Mouse (Mus musculus): Measurements from ENCODE around the gene Zkscan14. TPM values are rescaled to one million over a fixed set of nuclear protein-coding genes. Genes with fewer than 3 reads are reported as not detected.
A peak's percentile ranks its signal among the peaks of the same experiment; 100 is the strongest.
"Not testable (repeated sequence)": the region's sequence is repeated elsewhere in the genome, so short reads cannot be mapped to it uniquely, and the experiment has no call there.

The Zkscan14 gene
- polyA plus RNA-seq, 1 experiment from 2014 or later, result 7.4 TPM

DNA sequence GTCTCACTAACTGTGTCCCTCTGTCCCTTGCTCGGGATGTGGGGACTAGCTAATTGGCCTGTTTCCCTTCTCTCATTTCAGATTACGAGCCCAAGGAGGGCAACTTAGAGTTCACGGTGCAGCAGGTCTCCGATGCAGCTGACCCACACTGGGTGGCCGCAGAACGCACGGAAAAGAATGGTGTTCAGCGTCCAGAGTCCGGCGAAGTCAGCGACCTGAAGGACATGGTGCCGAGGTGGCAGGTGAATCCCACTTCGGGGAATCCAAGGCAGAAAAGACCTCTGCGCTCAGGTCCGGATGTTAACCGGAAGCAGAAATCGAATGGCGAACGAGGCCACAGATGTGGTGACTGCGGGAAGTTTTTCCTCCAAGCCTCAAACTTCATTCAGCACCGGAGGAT, 16.5 kb upstream of the Zkscan14 start:
- Histone ChIP-seq H3K27me3 (replicated peaks) (no peaks in the 10 kb centered on the region), H3K4me3 (replicated peaks) (no peak overlapping the region), H3K9me3 (no peaks in the 10 kb centered on the region), H3K4me1 (no peaks in the 10 kb centered on the region), H3K4me2 (no peak overlapping the region), H3K36me3 (peaks cover 32% of the 10 kb centered on the region), H3K27ac (no peak overlapping the region), H3K9ac (no peak overlapping the region)
- ATAC-seq (ENCODE audit: insufficient read depth, low FRiP score, low read depth), result no peak
- WGBS, result 95% methylated on average over 21 of the region's 21 CpGs

DNA sequence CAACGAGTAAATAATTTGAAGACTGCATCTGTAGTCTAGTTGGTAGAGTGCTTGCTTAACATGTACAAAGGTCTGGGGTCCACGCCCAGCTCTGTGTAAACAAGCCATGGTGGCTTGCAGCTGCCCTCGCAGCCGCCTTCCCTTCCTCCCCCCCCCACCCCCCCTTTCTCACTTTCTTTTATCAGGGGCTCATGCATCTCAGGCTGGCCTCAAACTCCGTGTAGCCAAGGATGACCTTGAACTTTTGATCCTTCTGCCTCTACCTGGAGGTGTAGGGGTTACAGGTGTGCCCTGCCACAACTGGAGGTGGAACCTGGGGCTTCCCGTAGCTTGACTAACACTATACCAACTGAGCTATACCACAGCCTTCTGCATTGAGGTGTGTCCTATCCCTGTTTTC, 16.1 kb upstream of the Zkscan14 start:
- H3K9ac ChIP-seq, result no peak overlapping the region
- no peaks in the 10 kb centered on the region for H3K27me3 ChIP-seq (replicated peaks)
- H3K4me1 ChIP-seq, result no peaks in the 10 kb centered on the region
- no peak overlapping the region for H3K4me3 ChIP-seq (replicated peaks)
- peaks cover 37% of the 10 kb centered on the region for H3K36me3 ChIP-seq
- no peak overlapping the region for H3K27ac ChIP-seq
- 0 out of 2 replicates have a peak, but pooled peaks have one; percentile 54 for ATAC-seq (ENCODE audit: insufficient read depth, low FRiP score, low read depth)
- WGBS, result 68% methylated on average over 6 of the region's 6 CpGs
- no peak overlapping the region for H3K4me2 ChIP-seq
- no peaks in the 10 kb centered on the region for H3K9me3 ChIP-seq

DNA sequence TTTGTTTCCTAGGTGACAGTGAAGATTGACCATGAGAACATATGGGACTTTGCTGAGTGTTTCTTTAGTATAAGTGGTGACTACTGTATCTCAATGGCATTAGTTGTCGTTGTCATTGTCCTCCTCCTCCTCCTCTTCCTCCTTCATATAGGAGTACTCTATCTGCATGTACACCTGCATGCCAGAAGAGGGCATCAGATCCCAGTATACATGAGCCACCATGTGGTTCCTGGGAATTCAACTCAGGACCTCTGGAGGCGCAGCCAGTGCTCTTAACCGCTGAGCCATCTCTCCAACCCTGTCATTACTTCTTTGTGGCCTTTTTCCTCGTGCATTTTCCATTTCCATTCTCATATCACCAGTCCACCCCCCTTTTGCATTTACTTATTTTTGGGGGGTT, 13.0 kb upstream of the Zkscan14 start:
- Histone ChIP-seq H3K9ac (no peak overlapping the region), H3K4me3 (replicated peaks) (no peak overlapping the region), H3K36me3 (peaks cover 26% of the 10 kb centered on the region), H3K9me3 (no peaks in the 10 kb centered on the region), H3K27me3 (replicated peaks) (no peaks in the 10 kb centered on the region), H3K27ac (no peak overlapping the region), H3K4me1 (no peaks in the 10 kb centered on the region), H3K4me2 (no peak overlapping the region)
- 63% methylated on average over 4 of the region's 4 CpGs for WGBS
- no peak for ATAC-seq (ENCODE audit: insufficient read depth, low FRiP score, low read depth)

DNA sequence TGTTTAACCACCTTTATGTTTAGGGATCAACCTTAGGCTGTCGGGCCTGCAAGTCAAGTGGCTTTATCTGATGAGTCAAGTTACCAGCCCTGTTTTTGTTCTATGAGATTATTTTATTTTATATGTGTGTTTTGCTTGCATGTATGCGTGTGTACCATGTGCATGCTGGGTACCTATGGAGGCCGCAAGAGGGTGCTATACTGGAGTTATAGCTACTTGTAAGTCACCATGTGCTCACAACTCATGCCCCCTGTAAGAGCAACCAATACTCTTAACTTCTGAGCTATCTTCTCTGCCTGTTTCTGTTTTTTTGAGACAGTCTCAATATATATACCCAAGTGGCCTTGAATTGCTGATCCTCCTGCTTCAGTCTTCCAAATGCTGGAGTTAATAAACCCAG, 11.8 kb upstream of the Zkscan14 start:
- no peaks in the 10 kb centered on the region for H3K4me1 ChIP-seq
- no peak for ATAC-seq (ENCODE audit: insufficient read depth, low FRiP score, low read depth)
- no peak overlapping the region for H3K4me2 ChIP-seq
- H3K9me3 ChIP-seq, result no peaks in the 10 kb centered on the region
- no peak overlapping the region for H3K4me3 ChIP-seq (replicated peaks)
- H3K27me3 ChIP-seq (replicated peaks), result no peaks in the 10 kb centered on the region
- 95% methylated on average over 3 of the region's 3 CpGs for WGBS
- no peak overlapping the region for H3K9ac ChIP-seq
- H3K36me3 ChIP-seq, result peaks cover 22% of the 10 kb centered on the region
- H3K27ac ChIP-seq, result no peak overlapping the region

DNA sequence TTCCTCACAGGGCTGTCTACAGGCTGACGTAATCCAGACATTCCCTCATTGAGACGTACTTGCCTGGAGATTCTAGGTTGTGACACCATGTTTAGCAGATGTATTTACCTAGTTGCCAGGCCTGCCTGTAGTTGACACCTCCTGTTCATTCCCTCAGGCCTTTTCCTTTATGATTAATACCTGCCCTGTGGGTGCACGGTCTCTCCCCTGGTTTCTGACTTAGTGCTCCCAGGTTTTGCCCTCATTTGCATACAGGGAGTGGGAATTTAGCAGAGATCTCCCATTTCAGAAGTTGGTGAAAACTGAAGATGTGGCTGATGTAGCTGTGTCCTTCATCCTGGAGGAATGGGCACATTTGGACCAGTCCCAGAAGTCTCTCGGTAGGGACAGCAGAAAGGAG, 10.5 kb upstream of the Zkscan14 start:
- 87% methylated on average over 4 of the region's 4 CpGs for WGBS
- Histone ChIP-seq H3K27me3 (replicated peaks) (no peaks in the 10 kb centered on the region), H3K36me3 (peaks cover 25% of the 10 kb centered on the region; the same call in 1 of the 2 replicates), H3K4me2 (no peak overlapping the region), H3K27ac (no peak overlapping the region), H3K9me3 (no peaks in the 10 kb centered on the region), H3K9ac (no peak overlapping the region), H3K4me1 (no peaks in the 10 kb centered on the region), H3K4me3 (replicated peaks) (no peak overlapping the region)
- no peak for ATAC-seq (ENCODE audit: insufficient read depth, low FRiP score, low read depth)

DNA sequence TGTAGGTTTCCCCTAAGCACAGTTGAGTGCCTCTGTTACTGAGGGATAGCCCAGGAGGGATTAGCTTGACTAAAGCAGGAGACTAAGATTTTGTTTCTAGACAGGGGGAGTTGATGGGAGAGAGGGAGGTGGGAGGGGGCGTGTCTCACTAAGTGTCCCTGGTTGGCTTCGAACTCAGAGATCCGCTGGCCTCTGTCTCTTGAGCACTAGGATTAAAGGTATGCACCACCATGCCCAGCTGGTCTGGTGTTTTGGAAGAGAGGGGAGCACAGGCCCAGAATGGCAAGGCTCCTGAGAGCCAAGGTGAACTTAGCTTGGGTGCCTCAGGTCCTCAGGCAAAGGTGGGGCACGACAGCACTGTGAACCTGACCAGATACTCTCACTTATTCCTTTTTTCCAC, 9.7 kb upstream of the Zkscan14 start:
- no peak overlapping the region for H3K9ac ChIP-seq
- no peak overlapping the region for H3K4me3 ChIP-seq (replicated peaks)
- H3K4me2 ChIP-seq, result no peak overlapping the region
- H3K27ac ChIP-seq, result no peak overlapping the region
- no peaks in the 10 kb centered on the region for H3K4me1 ChIP-seq
- no peaks in the 10 kb centered on the region for H3K27me3 ChIP-seq (replicated peaks)
- ATAC-seq (ENCODE audit: insufficient read depth, low FRiP score, low read depth), result no peak
- WGBS, result 95% methylated on average over 4 of the region's 4 CpGs
- peaks cover 25% of the 10 kb centered on the region; the same call in 1 of the 2 replicates for H3K36me3 ChIP-seq
- no peaks in the 10 kb centered on the region for H3K9me3 ChIP-seq

DNA sequence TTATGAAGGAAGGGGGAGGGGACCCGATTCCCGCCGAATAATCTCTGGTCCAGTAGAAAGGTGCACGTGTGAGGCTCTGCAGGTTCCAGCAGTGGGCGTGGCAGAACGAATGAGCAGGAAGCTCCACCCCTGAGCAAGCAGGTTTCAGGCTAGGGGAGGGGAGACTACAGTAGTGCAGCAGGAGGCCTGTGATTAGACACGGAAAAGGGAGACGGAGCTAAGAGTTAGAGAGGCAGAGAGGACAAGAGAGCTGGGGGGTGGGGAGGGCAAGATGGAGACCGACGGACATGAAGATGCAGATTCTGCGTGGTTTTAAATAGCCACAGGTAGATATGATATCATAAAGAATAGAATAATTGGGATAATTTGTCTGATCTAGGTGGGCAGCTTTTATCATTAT, 6.7 kb upstream of the Zkscan14 start:
- not testable (repeated sequence) for H3K4me2 ChIP-seq; ATAC-seq (ENCODE audit: insufficient read depth, low FRiP score, low read depth); H3K27ac ChIP-seq; H3K27me3 ChIP-seq (replicated peaks); H3K4me1 ChIP-seq; H3K9me3 ChIP-seq; H3K4me3 ChIP-seq (replicated peaks); H3K9ac ChIP-seq
- 0 out of 2 replicates have a peak, but pooled peaks cover 19% of the 10 kb centered on the region for H3K36me3 ChIP-seq
- 45% methylated on average over 11 of the region's 11 CpGs for WGBS

DNA sequence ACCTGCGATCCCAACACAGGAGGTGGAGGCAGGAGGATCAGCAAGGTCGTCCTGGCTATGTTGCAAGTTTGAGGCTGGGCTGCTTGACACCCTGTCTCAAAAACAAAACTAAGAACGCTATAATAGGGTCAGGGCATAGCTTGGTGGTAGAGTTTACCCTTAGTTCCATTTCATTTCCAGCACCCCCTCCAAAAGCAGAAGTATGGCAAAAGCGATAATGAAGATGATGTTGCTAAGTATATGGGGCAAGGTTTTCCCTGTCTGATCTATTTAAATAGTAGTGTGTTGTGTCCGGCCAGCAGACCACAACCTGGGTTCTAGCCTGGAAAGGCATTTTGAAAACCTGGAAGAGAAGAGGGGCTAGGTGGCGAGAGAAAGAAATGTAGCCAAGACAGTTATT, 6.3 kb upstream of the Zkscan14 start:
- ATAC-seq (ENCODE audit: insufficient read depth, low FRiP score, low read depth), result no peak
- Histone ChIP-seq H3K27me3 (replicated peaks) (no peaks in the 10 kb centered on the region), H3K9me3 (no peaks in the 10 kb centered on the region), H3K4me3 (replicated peaks) (no peak overlapping the region), H3K36me3 (0 out of 2 replicates have a peak, but pooled peaks cover 15% of the 10 kb centered on the region), H3K4me1 (peaks cover 8% of the 10 kb centered on the region), H3K9ac (no peak overlapping the region), H3K27ac (no peak overlapping the region), H3K4me2 (no peak overlapping the region)
- 82% methylated on average over 6 of the region's 6 CpGs for WGBS

DNA sequence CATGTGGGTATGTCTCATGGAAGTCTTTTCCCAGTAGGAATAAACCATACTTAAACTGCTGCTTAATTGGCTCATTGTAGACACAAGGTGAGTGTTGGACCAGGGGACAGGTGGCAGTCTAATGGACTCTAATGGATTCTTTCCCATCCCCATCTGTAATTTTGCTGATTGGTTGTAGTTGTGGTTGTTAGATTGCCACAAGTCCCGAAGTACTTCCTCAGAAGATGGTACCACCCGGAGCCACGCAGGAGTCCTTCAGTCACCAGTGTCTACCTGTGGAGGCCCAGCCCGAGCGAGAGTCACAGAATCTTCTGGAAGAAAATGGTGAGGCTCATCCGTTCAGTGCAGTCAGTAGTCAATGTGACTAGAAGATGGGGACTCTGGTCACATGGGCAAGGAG, 5.7 kb upstream of the Zkscan14 start:
- ATAC-seq (ENCODE audit: insufficient read depth, low FRiP score, low read depth), result no peak
- Histone ChIP-seq H3K36me3 (0 out of 2 replicates have a peak, but pooled peaks cover 12% of the 10 kb centered on the region), H3K27me3 (replicated peaks) (no peaks in the 10 kb centered on the region), H3K9ac (no peak overlapping the region), H3K9me3 (no peaks in the 10 kb centered on the region), H3K4me1 (peaks cover 8% of the 10 kb centered on the region), H3K4me3 (replicated peaks) (no peak overlapping the region), H3K4me2 (no peak overlapping the region), H3K27ac (no peak overlapping the region)
- WGBS, result 97% methylated on average over 6 of the region's 6 CpGs

DNA sequence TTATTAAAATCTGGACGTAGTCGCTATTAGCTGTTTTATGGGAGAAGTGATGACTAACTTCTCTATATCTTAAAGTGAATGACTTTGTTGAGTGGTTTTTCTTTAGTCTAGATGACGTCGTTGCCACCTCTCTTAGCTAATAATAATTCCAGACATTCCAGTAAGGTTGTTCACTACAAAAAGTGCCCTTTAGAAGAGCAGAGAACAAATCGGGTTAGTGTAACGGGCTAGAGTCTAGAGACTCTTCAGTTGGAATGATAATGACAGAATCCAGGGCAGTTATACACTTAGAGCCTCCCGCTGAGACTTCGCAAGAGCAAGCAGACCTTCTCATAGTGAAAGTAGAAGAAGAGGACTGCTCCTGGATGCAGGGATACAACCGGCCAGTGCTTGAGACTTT, 3.4 kb upstream of the Zkscan14 start:
- H3K9ac ChIP-seq, result peak overlapping the region; percentile 60; the same call in 1 of the 2 replicates
- no peaks in the 10 kb centered on the region for H3K9me3 ChIP-seq
- no peak for ATAC-seq (ENCODE audit: insufficient read depth, low FRiP score, low read depth)
- peak overlapping the region; percentile 75 for H3K4me2 ChIP-seq
- H3K27me3 ChIP-seq (replicated peaks), result no peaks in the 10 kb centered on the region
- H3K4me3 ChIP-seq (replicated peaks), result peak overlapping the region; percentile 67
- 17% methylated on average over 9 of the region's 9 CpGs for WGBS
- H3K36me3 ChIP-seq, result 0 out of 2 replicates have a peak, but pooled peaks cover 6% of the 10 kb centered on the region
- peaks cover 17% of the 10 kb centered on the region for H3K4me1 ChIP-seq
- no peak overlapping the region for H3K27ac ChIP-seq

DNA sequence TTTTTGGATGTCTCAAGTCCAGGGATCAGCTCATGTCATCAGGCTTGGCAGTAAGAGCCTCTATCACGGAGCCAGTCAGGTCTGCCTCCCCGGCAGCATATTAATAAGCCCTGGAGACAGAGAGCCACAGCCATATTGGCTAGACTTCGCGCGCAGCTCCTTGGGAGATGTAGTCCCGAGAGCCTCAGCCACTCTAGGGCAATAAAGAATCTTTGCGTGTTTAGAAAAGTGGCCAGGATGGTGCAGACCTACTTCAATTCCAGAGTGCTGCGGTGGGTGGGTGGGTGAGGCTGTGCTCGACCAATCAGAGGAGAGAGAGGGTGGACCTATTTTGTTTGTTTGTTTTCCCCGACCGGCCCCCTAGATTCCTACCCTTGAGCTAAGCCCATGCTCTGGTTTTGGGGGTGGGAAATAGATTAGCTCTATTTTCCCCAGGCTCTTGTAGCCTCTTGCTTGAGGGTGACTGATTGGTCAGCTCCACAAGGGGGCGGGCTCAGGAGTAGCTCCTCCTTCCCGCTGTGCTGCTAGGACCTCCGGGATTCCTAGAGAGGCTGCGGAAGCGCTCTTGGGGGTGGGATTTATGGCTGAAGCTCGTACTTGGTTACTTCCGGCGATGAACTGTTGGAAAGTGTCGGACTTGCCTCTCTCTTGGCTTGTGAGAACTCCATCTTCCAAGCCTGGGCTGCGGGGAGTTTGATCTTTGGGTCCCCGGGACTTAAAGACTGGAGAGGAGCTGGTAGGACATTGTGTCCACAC, 2.4 kb upstream of the Zkscan14 start, which contains the start of gene Zkscan5:
Gene Zkscan5 (plus strand): TSS at position 627 of the 756 bp plus-strand sequence.
- peaks cover 17% of the 10 kb centered on the region for H3K4me1 ChIP-seq
- no peaks in the 10 kb centered on the region for H3K27me3 ChIP-seq (replicated peaks)
- H3K9ac ChIP-seq, result peak within 1 kb of the TSS; percentile 60
- H3K4me3 ChIP-seq (replicated peaks), result peak within 1 kb of the TSS; percentile 67
- under 1% methylated on average over 22 of the region's 22 CpGs for WGBS
- H3K27ac ChIP-seq, result peak within 1 kb of the TSS; percentile 93
- peak within 1 kb of the TSS; percentile 75 for H3K4me2 ChIP-seq
- ATAC-seq (ENCODE audit: insufficient read depth, low FRiP score, low read depth), result peak; percentile 98
- H3K9me3 ChIP-seq, result no peaks in the 10 kb centered on the region
- H3K36me3 ChIP-seq, result 0 out of 2 replicates have a peak, but pooled peaks cover 6% of the 10 kb centered on the region

DNA sequence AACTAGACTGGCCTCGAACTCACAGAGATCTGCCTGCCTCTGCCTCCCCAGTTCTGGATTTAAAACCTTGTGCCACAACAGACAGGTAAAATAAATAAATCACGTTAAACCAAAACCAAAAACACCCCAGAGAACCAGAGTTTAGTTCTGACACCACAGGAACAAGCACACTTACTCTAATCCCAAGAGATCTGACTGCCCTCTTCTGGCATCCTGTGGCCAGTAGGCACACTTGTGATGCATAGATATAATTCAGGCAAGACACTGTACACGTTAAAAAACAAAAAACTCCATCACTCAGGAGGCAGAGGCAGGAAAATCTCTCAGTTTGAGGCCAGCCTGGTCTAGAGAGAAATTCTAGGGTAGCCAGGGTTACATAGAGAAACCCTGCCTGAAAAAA, 778 bp upstream of the Zkscan14 start:
- Histone ChIP-seq H3K27me3 (replicated peaks) (no peaks in the 10 kb centered on the region), H3K9ac (no peak overlapping the region), H3K9me3 (no peaks in the 10 kb centered on the region), H3K27ac (no peak overlapping the region), H3K4me2 (no peak overlapping the region), H3K4me3 (replicated peaks) (no peak overlapping the region), H3K4me1 (peaks cover 17% of the 10 kb centered on the region), H3K36me3 (0 out of 2 replicates have a peak, but pooled peaks cover 1% of the 10 kb centered on the region)
- ATAC-seq (ENCODE audit: insufficient read depth, low FRiP score, low read depth), result no peak
- 54% methylated on average over 3 of the region's 3 CpGs for WGBS

All from stomach, embryonic 15.5 days (tissue).